Mouse (Mus musculus) forebrain, embryonic 11.5 days (tissue): Measurements from ENCODE around the gene Egln2. TPM values are rescaled to one million over a fixed set of nuclear protein-coding genes. Genes with fewer than 3 reads are reported as not detected.

Source experiments
- ATAC-seq: fragments of 200-750 bp; cut with Nextera tagmentation; replicated peaks from 2 replicates; pipeline ENCODE4 v1.8.0; 2017; ENCODE audit warnings: moderate TSS enrichment; ENCODE audit not compliant: low FRiP score
- DNase-seq: peaks from one replicate; pipeline ENCODE4 v3.0.0-alpha.2; 2017; ENCODE audit warnings: low spot score
- H3K27ac ChIP-seq: fragments of 300-500 bp; sonication (generic); 2 replicates; pipeline ENCODE4 v1.5.1; 2014; ENCODE audit warnings: low read depth, low read length
- H3K27me3 ChIP-seq: fragments of 300-500 bp; sonication (generic); 2 replicates; pipeline ENCODE4 v1.6.1; 2014; ENCODE audit warnings: mild to moderate bottlenecking, low read length, mixed read lengths; ENCODE audit not compliant: control insufficient read depth, insufficient read depth
- H3K36me3 ChIP-seq: fragments of 300-500 bp; sonication (generic); 2 replicates; pipeline ENCODE4 v1.6.1; 2014; ENCODE audit warnings: mild to moderate bottlenecking, low read length, moderate library complexity, mixed read lengths; ENCODE audit not compliant: control insufficient read depth, insufficient read depth
- H3K4me1 ChIP-seq: fragments of 300-500 bp; sonication (generic); replicated peaks from 2 replicates; pipeline ENCODE4 v1.6.1; 2014; ENCODE audit warnings: low read length, mixed read lengths; ENCODE audit not compliant: control insufficient read depth, insufficient read depth
- H3K4me2 ChIP-seq: fragments of 300-500 bp; sonication (generic); 2 replicates; pipeline ENCODE4 v1.6.1; 2014; ENCODE audit warnings: low read depth, mild to moderate bottlenecking, low read length, moderate library complexity, mixed read lengths; ENCODE audit not compliant: severe bottlenecking
- H3K4me3 ChIP-seq: fragments of 300-500 bp; sonication (generic); 2 replicates; pipeline ENCODE4 v1.5.1; 2014; ENCODE audit warnings: low read depth, low read length
- H3K9ac ChIP-seq: fragments of 300-500 bp; sonication (generic); 2 replicates; pipeline ENCODE4 v1.6.1; 2014; ENCODE audit warnings: low read length
- H3K9me3 ChIP-seq: fragments of 300-500 bp; sonication (generic); 2 replicates; pipeline ENCODE4 v1.6.1; 2016; ENCODE audit warnings: low read length, mixed read lengths; ENCODE audit not compliant: control insufficient read depth
- WGBS: fragments of 180-500 bp; shearing (Covaris S2); extraction: QIAGEN DNeasy Blood & Tissue Kit; methylation state at CpG from one replicate; pipeline ENCODE4 v1.1.7; 2014; 5-methylcytosine and 5-hydroxymethylcytosine counted together
- polyA plus RNA-seq: library from polyadenylated mRNA; unstranded; fragments of >200 nt; fragmentation: Nextera tagmentation; extraction: Ambion mirVana; gene quantifications from 2 replicates; pipeline ENCODE4 v1.2.1, GENCODE M21; 2014

The Egln2 gene
- 60.7 and 70.2 TPM in 2 replicates for polyA plus RNA-seq

GRCm38 (mm10) chr7:27166614-27167474 is at the start of gene Egln2:
Gene Egln2 (minus strand): TSS chr7:27166802.
- Histone ChIP-seq H3K9me3 (no peaks in the 10 kb centered on the region), H3K27ac (peak within 1 kb of the TSS; percentile 96), H3K9ac (peak within 1 kb of the TSS; percentile 83), H3K4me1 (peaks cover 23% of the 10 kb centered on the region), H3K4me2 (peak within 1 kb of the TSS; percentile 70), H3K36me3 (no peaks in the 10 kb centered on the region; the same call in 1 of the 2 replicates), H3K4me3 (peak within 1 kb of the TSS; percentile 77), H3K27me3 (no peaks in the 10 kb centered on the region)
- WGBS, result 2% methylated on average over 53 of the region's 61 CpGs
- peak; percentile 98 for DNase-seq
- ATAC-seq, result peak; percentile 85

GRCm38 (mm10) chr7:27212626-27213025 is 46.0 kb upstream of the Egln2 start:
- WGBS, result 82% methylated on average over 2 of the region's 2 CpGs
- Histone ChIP-seq H3K4me2 (no peak overlapping the region), H3K27me3 (no peaks in the 10 kb centered on the region), H3K27ac (no peak overlapping the region), H3K4me1 (no peaks in the 10 kb centered on the region), H3K9me3 (no peaks in the 10 kb centered on the region), H3K9ac (no peak overlapping the region), H3K36me3 (peaks cover 4% of the 10 kb centered on the region; the same call in 1 of the 2 replicates), H3K4me3 (no peak overlapping the region)
- no peak for DNase-seq
- ATAC-seq, result no peak

- no peak overlapping the region for H3K4me2 ChIP-seq
- no peaks in the 10 kb centered on the region for H3K4me1 ChIP-seq
- H3K27ac ChIP-seq, result no peak overlapping the region
- no peaks in the 10 kb centered on the region for H3K27me3 ChIP-seq
- no peaks in the 10 kb centered on the region for H3K9me3 ChIP-seq
- H3K9ac ChIP-seq, result no peak overlapping the region
- no peak for DNase-seq
- 94% methylated on average over 8 of the region's 8 CpGs for WGBS
- peaks cover 2% of the 10 kb centered on the region; the same call in 1 of the 2 replicates for H3K36me3 ChIP-seq
- no peak overlapping the region for H3K4me3 ChIP-seq
- ATAC-seq, result no peak
Measured at GRCm38 (mm10) chr7:27203730-27204449, 37.3 kb upstream of the Egln2 start.

- no peak overlapping the region for H3K4me3 ChIP-seq
- no peak for ATAC-seq
- H3K4me2 ChIP-seq, result no peak overlapping the region
- peaks cover 7% of the 10 kb centered on the region; the same call in 1 of the 2 replicates for H3K4me1 ChIP-seq
- no peak for DNase-seq
- no peak overlapping the region for H3K27ac ChIP-seq
- 0 out of 2 replicates have a peak, but pooled peaks cover 2% of the 10 kb centered on the region for H3K36me3 ChIP-seq
- no peak overlapping the region for H3K9ac ChIP-seq
- H3K9me3 ChIP-seq, result no peaks in the 10 kb centered on the region
- 94% methylated on average over 8 of the region's 8 CpGs for WGBS
- H3K27me3 ChIP-seq, result no peaks in the 10 kb centered on the region
Measured at GRCm38 (mm10) chr7:27198779-27199178, 32.2 kb upstream of the Egln2 start.

GRCm38 (mm10) chr7:27198355-27198754 is 31.8 kb upstream of the Egln2 start:
- H3K9me3 ChIP-seq, result no peaks in the 10 kb centered on the region
- DNase-seq (no peak), ATAC-seq (no peak)
- H3K4me1 ChIP-seq, result peaks cover 9% of the 10 kb centered on the region; the same call in 1 of the 2 replicates
- H3K36me3 ChIP-seq, result peaks cover 1% of the 10 kb centered on the region; the same call in 1 of the 2 replicates
- no peak overlapping the region for H3K4me2 ChIP-seq
- H3K9ac ChIP-seq, result no peak overlapping the region
- no peak overlapping the region for H3K4me3 ChIP-seq
- H3K27me3 ChIP-seq, result no peaks in the 10 kb centered on the region
- H3K27ac ChIP-seq, result no peak overlapping the region

- Histone ChIP-seq H3K27ac (no peak overlapping the region), H3K36me3 (peaks cover 1% of the 10 kb centered on the region; the same call in 1 of the 2 replicates), H3K4me2 (no peak overlapping the region), H3K9me3 (no peaks in the 10 kb centered on the region), H3K4me1 (peaks cover 9% of the 10 kb centered on the region; the same call in 1 of the 2 replicates), H3K4me3 (no peak overlapping the region), H3K27me3 (no peaks in the 10 kb centered on the region), H3K9ac (no peak overlapping the region)
- DNase-seq, result no peak
- WGBS, result 93% methylated on average over 8 of the region's 8 CpGs
- ATAC-seq, result no peak
Measured at GRCm38 (mm10) chr7:27197634-27198033, 31.0 kb upstream of the Egln2 start.

GRCm38 (mm10) chr7:27197136-27197535 is 30.5 kb upstream of the Egln2 start:
- Histone ChIP-seq H3K4me2 (no peak overlapping the region), H3K27me3 (no peaks in the 10 kb centered on the region), H3K4me1 (peaks cover 9% of the 10 kb centered on the region; the same call in 1 of the 2 replicates), H3K9ac (no peak overlapping the region), H3K9me3 (no peaks in the 10 kb centered on the region), H3K36me3 (peaks cover 6% of the 10 kb centered on the region), H3K4me3 (no peak overlapping the region), H3K27ac (no peak overlapping the region)
- DNase-seq, result no peak
- WGBS, result 83% methylated on average over 3 of the region's 3 CpGs
- no peak for ATAC-seq

GRCm38 (mm10) chr7:27195681-27196611 is 29.3 kb upstream of the Egln2 start, which contains the start of the genes BC024978 and Snrpa:
Gene BC024978 (plus strand): TSS chr7:27195781.
Gene Snrpa (minus strand): TSS chr7:27196271.
- peak within 1 kb of the TSS; percentile 95 for H3K4me2 ChIP-seq
- peaks cover 17% of the 10 kb centered on the region for H3K36me3 ChIP-seq
- no peaks in the 10 kb centered on the region for H3K9me3 ChIP-seq
- DNase-seq (peak; percentile 94), ATAC-seq (peak; percentile 99)
- peak within 1 kb of the TSS; percentile 93 for H3K9ac ChIP-seq
- H3K27me3 ChIP-seq, result no peaks in the 10 kb centered on the region
- peaks cover 9% of the 10 kb centered on the region; the same call in 1 of the 2 replicates for H3K4me1 ChIP-seq
- H3K4me3 ChIP-seq, result peak within 1 kb of the TSS; percentile 85
- under 1% methylated on average over 64 of the region's 64 CpGs for WGBS
- peak within 1 kb of the TSS; percentile 97 for H3K27ac ChIP-seq
